Mouse (Mus musculus): ENCODE results near the gene Tnnt2. TPM values are rescaled to one million over a fixed set of nuclear protein-coding genes. Genes with fewer than 3 reads are reported as not detected.

Gene Tnnt2
- not detected in 2 replicates for total RNA-seq (2017)

DNA sequence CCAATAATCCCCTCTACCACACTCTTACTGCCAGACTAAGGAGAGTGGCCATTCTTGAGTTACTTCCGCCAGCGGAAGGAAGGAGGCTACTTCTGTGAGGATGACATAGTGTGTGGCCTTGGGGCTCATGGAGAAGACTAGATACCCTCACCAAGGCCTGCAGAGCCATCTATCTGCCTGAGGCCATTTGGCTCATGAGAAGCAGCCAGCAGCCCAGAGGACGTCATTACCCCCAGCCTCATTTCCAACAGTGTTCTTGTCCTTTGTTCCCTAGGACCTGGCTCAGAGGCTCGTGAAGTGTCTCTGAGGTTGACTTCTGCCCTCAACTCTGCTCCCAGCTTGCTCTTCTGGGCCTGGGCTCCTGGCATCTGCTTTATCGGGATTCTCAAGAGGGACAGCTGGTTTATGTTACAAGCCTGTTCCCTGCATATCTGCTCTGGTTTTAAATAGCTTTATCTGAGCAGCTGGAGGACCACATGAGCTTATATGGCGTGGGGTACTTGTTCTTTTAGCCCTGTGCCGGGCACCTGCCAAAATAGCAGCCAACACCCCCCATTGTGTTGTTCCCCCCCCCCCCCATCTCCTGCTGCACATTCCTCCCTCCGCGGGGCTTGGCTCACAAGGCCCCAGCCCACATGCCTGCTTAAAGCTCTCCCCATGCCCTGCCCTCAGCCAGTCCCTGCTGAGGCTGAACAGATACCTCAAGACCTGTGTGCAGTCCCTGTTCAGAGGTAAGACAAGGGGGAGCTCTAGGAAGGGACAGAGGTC lies at the start of gene Tnnt2:
Tnnt2 (plus strand) TSS at position 639 of the 768 bp plus-strand sequence.
- no peak for ATAC-seq (replicated peaks in 1 of 2; ENCODE audit: insufficient read depth in 1 of 2, low FRiP score in 2 of 2, low TSS enrichment in 1 of 2, low read depth in 1 of 2, poor library complexity in 2 of 2, severe bottlenecking in 2 of 2)

- peak; percentile 47 to 72; a peak in 2 of 4 replicates for ATAC-seq (replicated peaks in 1 of 2; ENCODE audit: insufficient read depth in 1 of 2, low FRiP score in 2 of 2, low TSS enrichment in 1 of 2, low read depth in 1 of 2, poor library complexity in 2 of 2, severe bottlenecking in 2 of 2)
These were observed 48.4 kb upstream of the Tnnt2 start for GRCm38 (mm10) chr1:135787799-135788198.

- ATAC-seq (replicated peaks in 1 of 2; ENCODE audit: insufficient read depth in 1 of 2, low FRiP score in 2 of 2, low TSS enrichment in 1 of 2, low read depth in 1 of 2, poor library complexity in 2 of 2, severe bottlenecking in 2 of 2) = peak in 1 of 2 experiments; percentile 7; a peak in 1 of 4 replicates
These were observed 47.4 kb upstream of the Tnnt2 start for GRCm38 (mm10) chr1:135788708-135789107.

DNA sequence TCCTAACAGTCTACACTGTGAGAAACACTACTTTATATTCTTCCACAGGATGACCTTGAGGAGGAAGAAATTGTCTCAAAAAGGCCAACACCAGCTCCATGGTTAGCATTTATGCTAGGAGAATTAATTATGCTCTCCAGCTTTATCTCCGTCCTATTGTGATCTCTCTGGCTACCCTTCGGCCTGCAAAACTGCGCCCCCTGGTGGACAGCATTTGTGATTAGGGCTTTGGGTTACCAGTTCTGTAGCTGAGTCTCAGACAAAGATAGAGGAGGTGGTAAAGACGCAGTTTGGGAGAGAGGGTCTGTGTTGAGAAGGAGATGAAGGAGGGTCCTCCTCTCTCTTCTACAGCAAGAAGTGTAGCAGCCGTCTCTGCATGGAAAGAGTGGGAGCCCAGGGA lies 46.3 kb upstream of the Tnnt2 start:
- ATAC-seq (replicated peaks in 1 of 2; ENCODE audit: insufficient read depth in 1 of 2, low FRiP score in 2 of 2, low TSS enrichment in 1 of 2, low read depth in 1 of 2, poor library complexity in 2 of 2, severe bottlenecking in 2 of 2) = peak in 1 of 2 experiments; percentile 33; a peak in 1 of 4 replicates

- ATAC-seq (replicated peaks in 1 of 2; ENCODE audit: insufficient read depth in 1 of 2, low FRiP score in 2 of 2, low TSS enrichment in 1 of 2, low read depth in 1 of 2, poor library complexity in 2 of 2, severe bottlenecking in 2 of 2) = no peak
These were observed 43.8 kb upstream of the Tnnt2 start for GRCm38 (mm10) chr1:135792143-135792939.

GRCm38 (mm10) chr1:135793370-135794215 lies 42.6 kb upstream of the Tnnt2 start:
- peak; percentile 28 to 37; a peak in 2 of 4 replicates for ATAC-seq (replicated peaks in 1 of 2; ENCODE audit: insufficient read depth in 1 of 2, low FRiP score in 2 of 2, low TSS enrichment in 1 of 2, low read depth in 1 of 2, poor library complexity in 2 of 2, severe bottlenecking in 2 of 2)

DNA sequence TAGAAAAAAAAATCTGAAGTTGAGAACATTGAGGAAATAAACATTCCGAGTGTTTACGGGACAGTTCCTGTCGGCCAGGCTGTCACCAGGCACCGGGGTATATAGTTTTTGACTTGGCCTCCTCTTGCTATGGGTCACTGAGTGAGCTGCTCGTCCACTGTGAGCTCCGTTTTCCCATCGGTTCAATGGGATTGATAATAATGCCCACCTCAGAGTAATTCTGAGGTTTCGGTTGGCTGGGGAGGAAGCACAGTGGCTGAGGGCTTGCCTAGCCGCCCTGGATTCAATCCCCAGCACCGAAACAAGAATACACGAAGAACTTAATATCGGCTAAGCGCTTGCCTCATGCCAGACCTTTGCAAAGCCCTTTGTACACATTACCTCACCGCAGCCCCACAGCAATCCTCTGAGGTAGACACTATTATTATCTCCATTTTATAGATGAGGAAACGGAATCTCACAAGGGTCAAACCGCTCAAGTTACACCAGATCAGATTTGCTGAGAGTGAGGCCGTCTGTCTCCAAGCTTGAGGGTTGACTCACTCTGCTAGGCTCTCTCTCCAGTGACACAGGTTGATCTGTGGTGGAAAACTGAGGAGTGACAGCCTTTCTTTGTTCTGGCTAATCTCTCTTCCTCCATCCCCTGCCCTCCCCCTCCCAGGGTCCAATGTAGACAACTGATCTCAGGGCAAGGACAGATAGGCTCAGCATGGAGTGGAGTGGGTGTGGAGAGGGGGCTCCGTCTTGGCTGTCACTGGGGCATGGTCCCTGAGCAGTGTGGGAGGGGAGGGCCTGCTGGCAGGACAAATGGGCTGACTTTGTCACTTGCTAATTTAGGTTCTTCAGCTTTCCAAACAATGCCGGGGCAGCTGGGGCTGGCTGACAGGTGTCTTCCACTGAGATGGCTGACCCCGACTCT lies 41.7 kb upstream of the Tnnt2 start:
- no peak; a peak in 1 of 4 replicates for ATAC-seq (replicated peaks in 1 of 2; ENCODE audit: insufficient read depth in 1 of 2, low FRiP score in 2 of 2, low TSS enrichment in 1 of 2, low read depth in 1 of 2, poor library complexity in 2 of 2, severe bottlenecking in 2 of 2)

DNA sequence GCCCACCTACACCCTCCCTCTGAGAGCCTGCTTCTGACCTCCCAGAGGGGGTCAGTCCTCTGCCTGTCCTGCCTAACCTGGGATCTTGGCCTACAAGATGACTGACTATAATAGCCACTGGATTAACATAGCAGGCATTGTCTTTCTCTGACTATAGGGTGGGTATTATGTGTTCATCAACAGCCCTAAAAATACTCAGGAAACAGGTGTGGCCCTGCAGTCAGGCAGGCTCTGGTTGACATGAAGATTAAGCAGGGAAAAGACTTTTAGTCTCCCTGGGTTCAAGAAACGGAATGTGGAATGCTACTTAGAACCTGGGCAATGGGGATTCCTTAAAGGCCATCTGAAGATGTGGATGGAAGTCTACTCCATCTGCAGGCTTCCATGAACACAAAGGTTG lies 37.7 kb upstream of the Tnnt2 start:
- ATAC-seq (replicated peaks in 1 of 2; ENCODE audit: insufficient read depth in 1 of 2, low FRiP score in 2 of 2, low TSS enrichment in 1 of 2, low read depth in 1 of 2, poor library complexity in 2 of 2, severe bottlenecking in 2 of 2) = no peak

DNA sequence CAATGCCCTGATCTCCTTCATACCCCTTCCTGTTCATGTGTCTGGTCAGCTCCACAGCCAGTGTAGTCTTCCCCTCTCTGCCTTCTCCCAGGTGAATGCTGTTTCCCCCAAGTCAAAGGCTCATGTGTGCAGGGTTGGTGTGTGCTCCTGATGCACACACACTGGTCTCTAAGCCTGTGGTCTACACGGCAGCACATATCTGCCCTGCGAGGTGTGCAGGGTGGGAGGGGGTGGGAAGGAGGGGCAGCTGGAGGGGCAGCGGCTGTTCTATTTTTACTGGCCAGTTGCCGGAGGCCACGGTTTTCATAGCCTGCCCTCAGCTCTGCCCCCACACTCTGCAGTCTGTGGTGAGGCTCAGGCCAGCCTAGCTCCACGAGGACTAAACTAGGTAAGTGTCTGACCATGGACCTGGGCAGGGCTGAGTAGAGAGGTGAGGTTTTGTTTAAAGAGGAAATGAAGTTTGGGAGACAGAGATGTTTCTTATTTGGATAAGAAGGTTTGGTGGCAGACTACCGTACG lies 37.0 kb upstream of the Tnnt2 start:
- no peak for ATAC-seq (replicated peaks in 1 of 2; ENCODE audit: insufficient read depth in 1 of 2, low FRiP score in 2 of 2, low TSS enrichment in 1 of 2, low read depth in 1 of 2, poor library complexity in 2 of 2, severe bottlenecking in 2 of 2)

- ATAC-seq (replicated peaks in 1 of 2; ENCODE audit: insufficient read depth in 1 of 2, low FRiP score in 2 of 2, low TSS enrichment in 1 of 2, low read depth in 1 of 2, poor library complexity in 2 of 2, severe bottlenecking in 2 of 2) = no peak
These were observed 35.8 kb upstream of the Tnnt2 start for GRCm38 (mm10) chr1:135800192-135800950.

DNA sequence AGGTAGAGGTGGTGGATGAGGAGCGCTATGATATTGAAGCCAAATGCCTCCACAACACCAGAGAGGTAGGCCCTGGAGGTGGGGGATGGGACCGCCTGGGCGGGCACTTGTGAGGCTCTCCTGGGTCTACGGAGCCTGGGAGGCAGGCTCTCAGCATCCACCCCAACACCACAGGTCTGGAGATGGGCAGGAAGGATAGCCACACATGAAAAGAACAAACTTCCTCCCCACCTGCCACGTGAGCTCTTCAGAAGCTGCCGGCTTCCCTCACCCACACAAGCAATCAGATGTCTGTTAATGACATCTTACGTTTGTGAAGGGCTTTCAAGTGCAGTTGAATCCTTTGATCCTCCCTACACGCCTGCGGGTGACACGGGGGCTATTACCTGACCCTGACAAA lies 28.6 kb upstream of the Tnnt2 start:
- no peak for ATAC-seq (replicated peaks in 1 of 2; ENCODE audit: insufficient read depth in 1 of 2, low FRiP score in 2 of 2, low TSS enrichment in 1 of 2, low read depth in 1 of 2, poor library complexity in 2 of 2, severe bottlenecking in 2 of 2)

DNA sequence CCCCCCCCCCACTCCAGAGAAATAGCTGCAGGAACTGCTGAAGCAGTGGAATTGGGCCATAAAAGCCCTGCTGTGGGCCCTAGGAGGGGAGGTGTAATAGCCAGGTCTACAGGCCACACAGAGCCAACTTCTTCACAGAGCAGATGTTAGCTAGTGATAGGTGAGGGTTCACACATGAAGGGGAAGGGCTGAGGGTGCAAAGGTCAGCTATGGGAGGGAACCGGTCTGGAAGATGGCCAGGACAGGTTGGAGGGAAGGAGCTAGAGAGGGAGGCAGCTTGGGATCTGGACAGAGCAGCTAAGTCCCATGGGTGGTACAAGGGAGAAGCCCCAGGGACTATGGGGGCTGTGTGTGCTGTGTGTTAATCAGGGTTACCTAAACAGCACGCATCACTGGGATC lies 26.0 kb upstream of the Tnnt2 start:
- ATAC-seq (replicated peaks in 1 of 2; ENCODE audit: insufficient read depth in 1 of 2, low FRiP score in 2 of 2, low TSS enrichment in 1 of 2, low read depth in 1 of 2, poor library complexity in 2 of 2, severe bottlenecking in 2 of 2) = no peak

GRCm38 (mm10) chr1:135811016-135811646 lies 25.0 kb upstream of the Tnnt2 start:
- peak; percentile 81 to 83 for ATAC-seq (replicated peaks in 1 of 2; ENCODE audit: insufficient read depth in 1 of 2, low FRiP score in 2 of 2, low TSS enrichment in 1 of 2, low read depth in 1 of 2, poor library complexity in 2 of 2, severe bottlenecking in 2 of 2)

DNA sequence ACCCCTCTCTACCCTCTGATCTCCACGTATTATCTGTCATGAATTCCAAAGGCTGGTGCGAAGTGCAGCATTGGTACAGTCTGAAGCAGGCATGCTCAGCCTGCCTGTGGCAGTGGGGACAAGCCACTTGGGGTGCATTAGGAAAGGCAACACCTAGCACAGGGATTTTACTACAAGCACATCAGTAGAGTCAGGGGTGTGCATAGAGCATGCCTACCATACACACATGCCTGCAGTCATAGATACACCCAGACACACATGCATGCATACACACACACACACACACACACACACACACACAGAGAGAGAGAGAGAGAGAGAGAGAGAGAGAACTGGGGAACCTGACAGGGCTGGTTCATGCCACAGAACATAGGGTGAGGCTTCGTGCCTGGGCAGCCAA lies 23.9 kb upstream of the Tnnt2 start:
- no peak for ATAC-seq (replicated peaks in 1 of 2; ENCODE audit: insufficient read depth in 1 of 2, low FRiP score in 2 of 2, low TSS enrichment in 1 of 2, low read depth in 1 of 2, poor library complexity in 2 of 2, severe bottlenecking in 2 of 2)

DNA sequence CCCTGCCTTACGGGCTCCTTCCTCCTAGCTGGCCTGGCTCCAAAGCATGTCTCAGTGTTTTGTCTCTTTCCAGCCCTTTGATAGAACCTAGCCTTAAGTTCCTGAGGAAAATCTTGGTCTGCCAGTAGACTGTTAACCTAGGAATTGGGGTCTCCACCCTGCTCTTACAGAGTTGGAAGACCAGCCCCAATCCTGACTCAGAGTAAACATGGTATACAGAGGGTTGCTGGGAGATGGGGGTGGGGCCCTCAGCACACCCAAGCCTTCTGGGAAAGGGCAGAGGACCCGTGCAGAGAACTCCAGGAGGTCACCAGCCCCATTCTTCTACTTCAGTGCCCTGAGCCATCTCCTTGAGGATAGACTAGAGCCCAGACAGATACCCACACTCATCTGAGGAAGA lies 23.5 kb upstream of the Tnnt2 start:
- no peak for ATAC-seq (replicated peaks in 1 of 2; ENCODE audit: insufficient read depth in 1 of 2, low FRiP score in 2 of 2, low TSS enrichment in 1 of 2, low read depth in 1 of 2, poor library complexity in 2 of 2, severe bottlenecking in 2 of 2)

All from hematopoietic stem cell, adult 5-6 weeks (primary cell).